Mouse (Mus musculus) frontal cortex, postnatal 14 days (tissue): Measurements from ENCODE around the gene Emsy.

Experiments used
- DNase-seq, 2 experiments: peaks; one replicate each; pipeline ENCODE4 v3.0.0; 2022; ENCODE audit warnings: low spot score in 2 of 2

The Emsy gene

DNA sequence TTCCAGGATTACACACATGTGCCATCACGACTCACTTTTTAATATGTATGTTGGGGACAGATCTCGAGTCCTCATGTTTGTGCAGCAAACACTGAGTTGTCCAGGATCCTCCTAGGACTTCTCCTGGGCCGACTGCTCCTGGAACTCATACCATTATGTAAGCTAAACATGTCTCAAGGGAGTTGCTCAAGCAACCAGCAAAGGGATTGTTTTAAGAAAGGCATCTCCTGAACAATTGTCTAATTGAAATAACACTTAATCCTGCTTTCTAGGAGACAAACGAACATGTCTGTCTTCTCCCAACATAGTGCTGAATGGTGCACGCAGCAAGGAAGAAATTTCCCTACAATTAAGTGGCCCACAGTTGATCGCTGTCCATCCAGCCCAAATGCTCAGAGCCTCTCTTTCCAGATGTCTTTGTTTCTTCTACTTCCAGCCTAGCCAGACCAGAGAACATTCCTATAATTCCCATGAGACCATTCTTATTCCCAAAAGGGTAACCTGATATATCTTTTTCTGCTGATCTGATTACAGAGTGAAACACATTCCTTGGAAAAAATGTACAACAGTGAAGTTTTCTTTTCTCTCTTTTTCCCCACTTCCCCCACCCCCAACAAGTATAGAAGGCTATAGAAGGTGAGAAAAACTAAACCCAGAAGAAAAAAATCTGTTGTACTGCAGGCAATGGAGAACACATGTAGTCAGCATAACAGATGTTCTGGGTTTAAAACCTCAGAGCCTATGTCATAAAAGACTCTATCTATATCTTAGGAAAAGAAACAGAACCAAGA lies 11.6 kb upstream of the Emsy start:
- DNase-seq = no peak

DNA sequence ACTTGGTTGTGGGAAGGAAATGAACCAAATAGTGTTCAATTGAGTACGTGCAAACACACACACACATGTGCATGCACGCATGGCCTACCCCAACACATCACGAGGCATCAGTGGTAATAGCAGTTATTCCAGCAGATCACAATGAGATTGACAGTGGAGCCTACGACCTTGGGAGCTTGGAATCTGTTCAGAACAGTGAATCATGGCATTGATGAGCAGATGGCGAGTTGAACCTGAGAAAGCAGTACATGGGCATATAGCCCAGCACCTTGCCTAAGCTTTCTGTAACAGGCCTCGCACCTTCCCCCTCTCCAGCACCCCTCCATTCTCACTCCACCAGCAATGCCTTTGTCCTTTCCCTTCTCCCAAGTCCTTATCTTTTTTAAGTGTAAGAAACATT lies 9.1 kb upstream of the Emsy start:
- DNase-seq = no peak

DNA sequence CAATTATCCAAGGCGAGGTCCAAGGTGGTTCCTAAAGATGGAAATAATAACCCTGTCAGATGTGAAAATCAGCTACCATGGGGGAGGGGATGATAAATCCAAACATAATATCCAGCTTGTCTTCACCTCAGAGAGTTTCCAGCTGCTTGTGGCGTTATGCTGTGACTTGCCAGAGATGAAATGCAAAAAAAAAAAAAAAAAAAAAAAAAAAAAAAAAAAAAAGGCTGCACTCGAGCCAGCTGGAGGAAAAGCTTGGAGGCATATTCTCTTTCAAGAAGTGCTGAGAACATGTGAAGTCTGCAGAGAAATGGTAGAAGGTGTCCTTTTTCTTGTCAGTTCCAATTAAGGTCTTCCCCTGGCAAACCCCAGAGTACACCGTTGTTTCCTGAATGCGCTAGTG lies 8.6 kb upstream of the Emsy start:
- DNase-seq = no peak

DNA sequence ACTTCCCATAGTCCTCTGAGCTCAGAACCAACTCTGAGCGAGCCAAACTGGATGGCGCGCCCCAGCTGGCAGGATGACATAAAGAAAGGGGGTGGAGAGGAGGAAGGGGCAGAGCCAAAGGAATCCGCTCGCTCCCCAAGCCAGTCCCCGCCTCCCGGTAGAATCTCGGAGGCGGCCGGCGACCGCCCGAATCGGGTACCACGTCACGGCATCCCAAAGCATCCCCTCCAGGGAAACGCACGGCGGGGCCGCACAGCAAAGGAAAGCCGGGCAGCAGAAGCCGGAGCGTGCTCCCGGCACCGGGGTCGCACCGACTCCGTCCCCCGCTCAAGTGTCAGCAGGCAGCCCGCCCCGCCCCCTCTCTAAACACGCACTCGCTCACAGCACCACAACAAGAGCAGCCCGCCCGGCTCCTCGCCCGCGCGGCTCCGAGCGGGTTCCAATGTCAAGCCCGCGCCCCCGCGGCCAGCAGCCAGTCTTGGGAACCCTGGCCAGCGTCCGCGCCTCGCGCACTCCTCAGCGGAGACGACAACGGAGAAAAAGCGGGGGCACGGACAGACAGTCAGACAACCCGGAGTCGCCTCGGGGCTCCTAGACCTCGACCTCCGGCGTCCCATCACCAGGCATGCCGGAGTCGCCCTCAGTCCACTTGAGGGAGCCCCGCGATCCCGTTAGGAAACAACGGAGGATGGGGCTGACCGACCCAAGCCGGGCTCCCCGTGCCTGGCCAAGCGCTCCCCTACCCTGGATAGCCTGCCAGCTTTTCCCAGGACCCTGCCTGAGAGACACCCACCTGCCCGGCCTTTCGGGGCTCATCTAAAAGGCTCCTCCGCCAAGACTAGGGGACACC lies 677 bp downstream of the Emsy start:
- DNase-seq = peak; percentile 75 to 76

DNA sequence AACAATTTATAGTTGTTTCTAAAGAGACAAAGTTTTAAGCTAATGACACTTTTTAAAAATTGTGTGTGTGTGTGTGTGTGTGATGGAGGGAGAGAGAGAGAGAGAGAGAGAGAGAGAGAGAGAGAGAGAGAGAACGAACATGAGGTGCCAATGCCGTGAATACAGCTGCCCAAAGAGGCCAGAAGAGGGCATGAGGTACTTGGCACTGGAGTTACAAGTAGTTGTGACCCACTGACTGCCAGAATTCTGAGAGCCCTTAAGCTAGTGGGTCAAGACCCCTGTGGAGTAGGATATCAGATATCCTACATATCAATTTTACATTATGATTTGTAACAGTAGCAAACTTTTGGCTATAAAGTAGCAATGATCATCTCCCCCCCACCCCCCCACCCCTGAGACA lies 4.9 kb downstream of the Emsy start:
- no peak for DNase-seq

DNA sequence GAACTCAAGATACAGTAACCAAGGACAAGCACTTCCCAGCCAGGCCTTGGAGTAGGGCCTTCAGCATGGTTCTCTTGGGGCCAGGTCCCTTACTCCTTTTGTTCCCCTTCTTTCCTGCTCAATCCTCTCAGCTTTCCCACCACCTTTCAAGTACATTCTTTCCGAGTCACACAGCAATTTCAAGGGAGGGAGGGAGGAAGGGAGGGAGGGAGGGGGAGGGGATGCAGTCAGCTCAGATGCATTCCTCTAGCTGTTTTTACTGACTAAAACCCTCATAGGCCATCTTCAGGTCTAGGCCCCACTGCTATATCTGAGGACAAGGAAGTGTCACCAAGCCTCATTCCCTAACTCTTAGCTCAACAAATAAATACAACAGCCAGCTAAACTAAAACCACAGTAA lies 12.3 kb downstream of the Emsy start:
- DNase-seq = no peak

DNA sequence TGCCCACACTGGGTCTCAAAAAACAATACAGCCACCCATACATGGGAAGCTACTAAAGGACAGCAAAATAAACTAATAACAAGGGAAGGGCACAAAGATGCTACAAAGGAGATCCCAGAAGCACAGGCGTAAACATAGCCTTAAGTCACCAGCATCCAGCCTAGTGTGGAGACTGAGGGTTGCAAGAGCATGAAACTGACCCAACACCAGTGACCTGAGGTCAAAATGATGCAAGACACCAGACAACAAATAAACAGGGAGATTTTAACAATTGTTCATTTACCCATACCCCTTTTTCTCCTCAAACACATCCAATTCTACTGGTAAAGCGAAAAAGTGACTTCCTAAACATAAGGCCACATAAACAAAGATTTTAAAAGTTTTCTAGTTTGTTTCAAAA lies 20.0 kb downstream of the Emsy start:
- DNase-seq = no peak

DNA sequence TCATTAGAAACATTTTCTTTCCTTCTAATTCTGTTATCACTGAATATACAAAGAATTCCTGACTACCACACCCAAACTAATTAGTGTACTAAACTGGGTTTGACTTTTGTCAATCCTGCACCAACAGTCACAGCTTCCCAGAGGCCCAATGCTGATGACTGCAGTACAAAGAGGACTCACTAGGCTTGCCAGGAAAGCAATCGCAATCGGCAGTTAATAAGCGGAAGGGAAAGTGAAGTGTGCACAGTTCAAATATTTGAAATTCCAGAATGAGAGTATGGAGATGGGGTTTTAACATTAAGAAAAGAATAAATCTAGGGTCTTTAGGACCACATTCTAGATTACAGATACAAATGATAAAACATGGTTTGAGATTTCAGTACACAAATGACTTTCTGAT lies 23.6 kb downstream of the Emsy start:
- no peak for DNase-seq

DNA sequence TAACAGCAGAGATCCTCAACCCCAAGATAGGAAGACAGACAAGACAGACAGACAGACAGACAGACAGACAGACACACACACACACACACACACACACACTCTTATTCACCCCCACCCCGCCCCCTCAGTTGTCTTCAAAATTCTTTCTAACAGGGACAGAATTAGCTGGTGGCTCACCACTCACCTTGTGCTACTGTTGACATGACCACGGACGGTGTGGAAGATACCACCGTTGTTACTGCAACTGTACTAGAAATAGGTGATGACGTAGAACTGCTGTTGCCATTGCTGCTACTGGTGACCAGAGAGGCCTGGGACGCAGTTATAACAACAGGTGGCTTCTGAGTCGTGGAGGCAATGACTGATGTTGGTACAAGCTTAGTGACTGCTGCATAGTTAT lies 26.6 kb downstream of the Emsy start:
- DNase-seq = no peak

DNA sequence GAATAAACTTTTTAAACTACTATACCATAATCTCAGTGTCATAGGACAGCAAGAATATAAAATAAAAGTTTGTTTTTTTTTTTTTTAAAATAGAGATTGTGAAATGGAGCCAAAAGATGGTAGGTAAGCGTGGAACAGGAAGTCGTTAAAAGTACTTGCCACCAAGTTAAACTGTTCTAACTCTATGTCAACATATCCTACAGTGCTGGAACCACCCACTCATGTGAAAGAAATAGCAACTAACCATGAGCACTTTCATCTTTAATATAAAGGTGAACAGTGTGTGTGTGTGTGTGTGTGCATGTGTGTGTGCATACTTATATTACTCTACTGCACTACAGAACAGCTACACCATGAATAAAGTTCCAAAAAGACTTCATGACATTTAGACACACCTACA lies 38.8 kb downstream of the Emsy start:
- DNase-seq = no peak

DNA sequence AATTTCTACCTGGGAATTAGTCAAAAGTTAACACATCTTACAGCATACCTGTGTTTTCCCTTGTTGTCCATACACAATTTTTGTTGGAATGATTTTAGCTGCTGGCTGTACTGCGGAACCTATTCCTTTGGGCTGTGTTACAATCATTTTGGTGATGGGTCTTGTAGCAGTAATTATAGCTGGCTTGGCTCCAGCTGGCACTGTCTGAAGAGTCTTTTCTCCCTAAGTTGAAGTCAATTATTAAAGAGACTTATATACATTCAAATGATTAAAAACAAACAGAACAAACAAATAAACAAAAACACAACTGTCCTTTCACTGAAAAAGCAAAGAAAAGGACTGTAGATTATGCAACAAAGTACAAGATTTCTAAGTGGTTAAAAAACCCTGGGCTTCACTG lies 43.6 kb downstream of the Emsy start:
- DNase-seq = no peak

DNA sequence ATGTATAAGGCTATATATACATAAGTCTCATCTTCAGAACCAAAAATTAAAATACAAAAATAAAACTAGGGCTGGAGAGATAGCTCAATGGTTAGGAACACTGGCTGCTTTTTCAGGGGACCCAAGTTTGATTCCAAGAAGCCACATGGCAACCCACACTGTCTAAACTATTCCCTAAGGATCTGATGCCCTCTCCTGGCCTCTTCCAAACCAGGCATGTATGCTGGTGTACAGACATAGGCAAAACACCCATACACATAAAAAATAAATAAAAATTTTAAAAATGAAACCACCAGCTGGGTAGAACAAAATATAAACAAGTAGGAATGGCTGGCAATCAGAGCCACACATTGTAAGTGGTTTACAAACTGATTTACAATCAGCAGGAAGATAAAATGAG lies 48.1 kb downstream of the Emsy start:
- DNase-seq = no peak

DNA sequence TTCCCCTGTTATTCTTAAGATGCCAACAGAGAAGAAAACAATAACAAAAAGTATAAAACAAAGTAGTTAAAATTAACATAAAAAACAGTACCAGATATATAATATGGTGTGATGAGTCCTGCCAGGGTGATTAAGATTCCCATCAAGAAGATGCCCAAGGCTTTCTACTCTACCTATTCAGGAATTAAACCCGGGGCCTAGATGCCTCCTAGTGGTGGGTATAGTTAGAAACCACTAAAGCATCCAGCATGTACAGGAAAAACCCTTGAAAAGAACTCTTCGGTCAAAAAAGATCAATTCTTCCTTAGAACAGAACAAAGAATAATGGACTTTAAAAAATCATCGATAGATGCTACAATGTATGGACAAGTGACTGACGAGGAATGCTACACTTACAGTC lies 49.4 kb downstream of the Emsy start:
- no peak for DNase-seq

DNA sequence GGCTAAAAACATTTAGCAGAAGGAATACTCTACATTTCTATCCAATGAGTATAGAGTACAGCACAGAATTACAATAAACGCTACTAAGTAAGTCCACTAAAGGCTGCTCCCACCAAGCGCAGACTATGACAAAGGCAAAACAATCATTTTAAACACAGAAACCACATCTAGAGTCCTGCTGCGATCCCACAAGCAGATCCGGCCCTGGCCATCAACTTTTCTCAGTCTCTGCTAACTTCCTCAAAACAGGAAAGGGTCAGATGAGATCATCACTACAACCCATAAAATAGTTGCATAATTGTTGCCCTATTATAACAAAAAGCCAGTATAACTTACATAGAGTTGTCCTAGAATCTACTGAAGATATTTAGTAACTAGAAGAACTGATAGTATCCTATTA lies 54.9 kb downstream of the Emsy start:
- no peak for DNase-seq

DNA sequence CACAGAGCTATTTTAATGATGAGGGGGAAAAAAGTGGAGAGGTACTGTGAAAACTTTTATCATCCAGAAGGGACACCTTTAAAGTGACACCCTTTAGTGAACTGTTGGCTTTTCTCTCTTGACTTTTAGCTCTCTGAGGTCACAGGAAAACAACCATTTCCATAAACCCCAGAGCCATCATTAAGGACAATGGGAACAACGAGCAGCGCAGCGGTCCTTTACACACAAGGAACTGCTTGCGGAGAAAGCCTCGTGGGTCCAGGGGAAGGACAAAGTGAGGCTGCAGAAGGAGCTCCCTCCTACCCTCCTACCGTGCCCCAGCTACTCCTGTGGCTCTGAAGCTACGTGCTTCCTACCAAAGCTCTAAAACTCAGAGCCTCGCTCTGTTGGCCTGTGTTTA lies 59.2 kb downstream of the Emsy start:
- DNase-seq = no peak

DNA sequence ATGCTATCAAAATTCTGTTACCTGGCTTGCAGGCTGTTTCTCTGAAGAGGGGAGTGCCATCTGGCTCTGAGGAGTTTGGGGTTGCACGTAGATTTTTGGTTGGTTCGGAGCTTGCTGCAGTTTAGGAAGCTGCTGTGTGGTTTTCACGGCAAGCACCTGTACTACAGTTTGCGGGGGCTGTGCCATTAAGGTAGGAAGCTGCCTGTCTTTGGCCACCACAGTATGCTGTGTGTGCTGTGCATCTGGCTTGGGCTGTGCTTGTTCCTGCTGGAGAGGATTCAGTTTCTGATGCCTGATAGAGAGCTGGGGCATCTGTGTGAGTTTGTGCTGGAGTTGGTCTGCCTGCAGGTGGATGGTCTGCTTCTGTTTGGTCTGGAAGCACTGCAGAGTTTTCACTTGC lies 61.9 kb downstream of the Emsy start:
- DNase-seq = no peak

DNA sequence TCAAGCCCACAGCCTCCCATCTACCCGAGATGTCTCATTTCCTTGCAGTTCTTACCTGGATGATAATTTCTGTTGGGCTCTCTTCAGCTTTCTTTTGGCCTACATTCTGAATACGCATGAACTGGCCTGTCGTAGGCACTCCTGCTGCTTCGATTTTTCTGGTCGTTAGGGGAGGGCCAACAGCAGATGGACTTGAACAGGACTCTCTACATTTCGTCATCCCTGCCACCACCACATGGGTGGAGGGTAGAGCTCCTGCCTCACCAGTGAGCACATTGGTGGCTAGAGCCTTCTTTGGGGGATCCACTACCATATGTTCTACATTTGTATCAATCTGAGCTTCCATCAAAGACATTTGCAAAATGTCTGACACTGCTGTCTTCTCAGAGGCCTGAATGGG lies 63.3 kb downstream of the Emsy start:
- no peak for DNase-seq

DNA sequence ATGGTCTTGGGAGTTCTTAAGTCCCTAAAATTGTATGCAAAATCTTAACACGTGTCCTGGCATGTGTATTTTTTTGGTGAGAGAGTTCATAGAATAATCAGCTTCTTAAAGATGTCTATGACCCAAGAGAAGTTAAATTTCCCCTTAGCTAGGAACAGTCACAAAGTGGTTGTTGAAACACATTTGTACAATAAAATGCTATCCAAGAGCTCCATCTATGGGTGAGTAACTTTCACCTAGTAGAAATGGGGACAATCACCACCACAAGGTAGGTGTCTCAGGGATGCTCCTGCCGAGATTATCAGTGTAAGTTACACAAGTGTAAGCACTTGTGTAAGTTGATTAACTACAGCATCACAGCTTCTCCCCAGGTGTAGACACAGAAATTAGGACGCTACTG lies 67.6 kb downstream of the Emsy start:
- no peak for DNase-seq

DNA sequence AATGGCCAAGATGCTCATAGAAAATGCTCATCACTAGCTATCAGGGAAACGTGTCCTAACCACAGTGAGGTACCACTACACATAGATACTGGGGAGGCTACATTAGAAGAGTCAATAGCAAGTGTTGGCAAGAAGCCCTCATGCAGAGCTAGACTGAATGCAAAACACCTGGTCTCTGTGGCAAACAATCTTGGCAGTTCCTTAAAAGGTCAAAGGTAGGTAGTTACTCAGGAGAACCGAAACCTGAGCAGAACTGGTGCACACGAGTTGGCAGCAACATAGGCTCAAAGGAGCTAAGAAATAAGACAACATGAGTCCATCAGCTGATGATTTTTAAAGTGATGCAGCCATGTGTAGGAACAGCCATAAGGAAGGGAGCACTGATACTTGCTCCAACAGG lies 70.3 kb downstream of the Emsy start:
- no peak for DNase-seq

DNA sequence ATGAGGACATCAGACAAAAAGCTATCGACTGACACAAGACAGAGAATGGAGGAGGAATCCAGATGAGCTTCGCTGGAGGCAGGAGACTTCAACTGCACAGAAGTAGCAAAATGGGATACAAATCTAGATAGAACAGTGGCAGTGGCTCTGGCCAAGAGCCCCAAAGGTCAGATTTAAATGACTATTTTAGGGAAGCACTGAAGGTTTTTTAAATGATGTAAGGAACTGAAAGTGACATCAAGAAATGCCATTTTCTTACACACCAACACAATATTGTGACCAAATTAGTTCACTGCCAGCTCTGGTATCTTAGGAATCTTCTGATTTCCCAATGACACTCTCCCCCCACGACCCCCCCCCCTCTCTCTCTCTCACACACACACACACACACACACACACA lies 72.0 kb downstream of the Emsy start:
- DNase-seq = no peak

DNA sequence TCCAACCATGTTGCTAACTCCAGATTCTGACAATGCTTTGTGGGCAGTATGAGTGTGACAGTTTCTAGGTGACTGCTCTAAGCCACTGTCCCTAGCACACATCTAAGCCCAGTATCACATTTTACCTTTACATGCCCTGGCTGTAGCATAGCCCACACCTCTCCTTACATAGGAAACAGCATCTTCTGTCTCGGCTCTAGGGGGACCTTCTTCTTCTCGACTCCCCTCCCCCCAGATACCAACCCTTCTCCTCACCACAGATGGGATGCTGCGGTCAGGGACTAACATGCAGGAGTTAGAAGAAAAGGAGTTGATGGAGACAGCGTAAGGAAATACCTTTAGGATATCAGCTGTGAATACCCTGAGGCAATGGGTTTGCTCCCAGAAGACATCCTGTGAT lies 75.3 kb downstream of the Emsy start:
- no peak for DNase-seq

DNA sequence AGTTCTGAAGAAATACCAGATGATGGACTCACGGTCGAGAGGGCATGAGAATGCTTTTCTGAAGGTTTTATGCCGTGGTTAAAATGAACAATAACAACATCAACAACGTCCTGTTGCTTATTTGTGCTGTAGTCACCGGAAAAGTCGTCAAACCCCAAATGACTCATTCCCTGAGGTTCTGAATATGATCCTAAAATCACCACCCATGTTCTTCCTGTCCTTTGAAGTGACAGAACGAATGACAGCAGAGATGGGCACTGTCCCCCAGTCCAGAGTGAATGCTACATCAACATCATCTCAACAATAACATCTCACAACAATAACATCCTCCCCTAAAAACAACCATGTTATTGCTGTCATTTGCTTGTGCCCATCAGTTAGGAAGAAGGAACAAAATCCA lies 76.1 kb downstream of the Emsy start:
- DNase-seq = no peak

DNA sequence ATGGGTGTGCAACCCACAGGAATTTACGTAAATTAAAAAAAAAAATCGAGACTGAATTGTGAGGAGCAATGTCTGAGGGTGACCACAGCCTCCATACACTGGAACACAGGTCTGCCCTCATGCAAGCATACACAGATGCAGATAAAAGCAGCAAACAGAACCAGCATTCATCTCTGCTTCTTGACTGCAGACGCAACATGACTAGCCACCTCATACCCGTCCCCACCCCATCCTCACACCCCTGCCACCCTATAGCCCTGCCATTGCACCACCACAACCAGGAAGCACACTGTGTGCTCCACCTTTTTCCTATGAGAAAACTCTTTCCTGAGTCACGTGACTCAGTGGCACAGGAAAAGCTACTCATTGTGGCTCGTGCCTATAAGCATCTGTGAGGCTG lies 76.9 kb downstream of the Emsy start:
- DNase-seq = no peak
